Mouse (Mus musculus): ENCODE results near the gene Apoc2.

The Apoc2 gene

GRCm38 (mm10) chr7:19680702-19681101 is 3.0 kb upstream of the Apoc2 start:
- in situ Hi-C loops (cut with MboI, MseI): no loop called here

GRCm38 (mm10) chr7:19678901-19679300 is 1.2 kb upstream of the Apoc2 start:
- in situ Hi-C loops (cut with MboI, MseI): no loop called here

DNA sequence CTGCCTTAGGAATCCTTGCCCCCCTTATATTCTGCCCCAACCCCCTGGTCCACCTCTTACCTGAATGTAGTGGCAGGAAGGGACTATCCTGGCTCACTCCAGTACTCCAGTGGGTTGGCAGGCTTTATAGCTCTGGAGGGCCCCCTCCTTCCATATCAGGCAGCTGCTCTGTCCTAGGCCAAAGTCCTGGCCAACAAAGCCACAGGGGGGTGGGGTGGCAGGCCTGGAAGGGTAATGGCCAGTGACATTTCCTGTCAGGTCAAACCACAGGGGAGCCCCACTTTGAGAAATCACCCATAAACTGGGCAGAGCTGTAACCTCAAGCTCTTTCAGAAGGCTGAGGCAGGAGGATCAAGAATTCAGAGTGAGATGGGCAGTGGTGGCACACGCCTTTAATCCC is 1.1 kb downstream of the Apoc2 start:
- in situ Hi-C loops (cut with MboI, MseI): no loop called here

DNA sequence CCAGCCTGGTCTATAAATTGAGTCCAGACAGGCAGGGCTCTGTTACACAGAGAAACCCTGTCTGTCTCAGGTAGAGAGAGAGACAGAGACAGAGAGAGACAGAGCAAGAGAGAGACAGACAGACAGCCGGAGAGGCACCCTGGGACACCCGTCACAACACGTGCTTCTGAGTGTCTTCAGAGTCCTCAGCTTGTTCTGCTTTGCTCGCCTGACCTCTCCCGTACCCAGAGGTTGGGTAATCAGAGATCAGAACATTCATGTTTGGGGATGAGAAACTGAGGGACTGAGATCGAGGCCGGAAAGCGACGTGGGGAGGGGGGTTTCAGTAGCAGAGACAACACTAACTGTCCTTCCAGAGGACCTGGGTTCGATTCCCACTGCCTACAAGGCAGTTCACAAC is 1.9 kb downstream of the Apoc2 start:
- in situ Hi-C loops (cut with MboI, MseI): no loop called here

DNA sequence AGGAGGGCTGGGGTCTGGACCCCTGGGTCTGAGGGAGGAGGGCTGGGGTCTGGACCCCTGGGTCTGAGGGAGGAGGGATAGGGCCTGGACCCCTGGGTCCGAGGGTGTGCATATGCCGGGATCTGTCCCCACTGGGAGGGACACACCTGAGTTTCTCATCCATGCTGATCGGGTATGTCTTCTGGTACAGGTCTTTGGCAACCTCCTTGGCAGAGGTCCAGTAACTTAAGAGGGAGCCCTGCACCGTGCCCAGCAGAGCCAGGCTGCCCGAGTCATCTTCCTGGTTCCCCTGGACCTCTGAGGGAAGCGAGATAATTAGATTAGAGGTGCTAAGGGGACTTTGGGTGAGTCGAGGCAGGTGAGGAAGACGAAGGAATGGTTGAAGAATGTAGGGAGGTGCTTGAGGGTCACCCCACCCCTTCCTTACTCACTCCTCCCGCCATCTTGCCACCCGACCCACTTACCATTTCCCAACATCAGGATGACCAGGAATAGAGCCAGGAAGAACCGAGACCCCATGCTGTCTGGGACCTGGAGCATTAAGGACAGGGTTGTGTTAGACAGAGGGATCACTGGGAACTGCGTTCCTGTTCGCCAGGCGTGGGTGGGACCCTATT is 4.5 kb downstream of the Apoc2 start:
- in situ Hi-C loops (cut with MboI, MseI): no loop called here

DNA sequence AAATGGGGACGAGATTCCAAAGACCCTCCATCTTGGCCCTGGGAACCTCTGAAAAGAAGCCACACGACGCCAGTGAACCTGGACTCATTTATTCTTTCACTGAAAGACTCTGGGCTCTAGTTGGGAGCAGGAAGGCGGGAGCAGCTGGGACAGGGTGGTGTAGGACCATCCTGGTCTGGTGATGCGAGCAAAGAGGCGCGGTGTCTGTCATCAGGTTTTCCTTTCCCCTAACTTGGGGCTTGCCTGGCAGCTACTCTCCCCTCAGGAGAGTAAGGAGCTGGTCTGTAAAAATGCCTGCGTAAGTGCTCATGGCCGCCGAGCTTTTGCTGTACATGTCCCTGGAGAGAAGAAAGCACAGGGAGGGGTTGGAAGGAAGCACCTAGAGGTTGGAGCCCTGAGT is 6.2 kb downstream of the Apoc2 start:
- in situ Hi-C loops (cut with MboI, MseI): no loop called here

DNA sequence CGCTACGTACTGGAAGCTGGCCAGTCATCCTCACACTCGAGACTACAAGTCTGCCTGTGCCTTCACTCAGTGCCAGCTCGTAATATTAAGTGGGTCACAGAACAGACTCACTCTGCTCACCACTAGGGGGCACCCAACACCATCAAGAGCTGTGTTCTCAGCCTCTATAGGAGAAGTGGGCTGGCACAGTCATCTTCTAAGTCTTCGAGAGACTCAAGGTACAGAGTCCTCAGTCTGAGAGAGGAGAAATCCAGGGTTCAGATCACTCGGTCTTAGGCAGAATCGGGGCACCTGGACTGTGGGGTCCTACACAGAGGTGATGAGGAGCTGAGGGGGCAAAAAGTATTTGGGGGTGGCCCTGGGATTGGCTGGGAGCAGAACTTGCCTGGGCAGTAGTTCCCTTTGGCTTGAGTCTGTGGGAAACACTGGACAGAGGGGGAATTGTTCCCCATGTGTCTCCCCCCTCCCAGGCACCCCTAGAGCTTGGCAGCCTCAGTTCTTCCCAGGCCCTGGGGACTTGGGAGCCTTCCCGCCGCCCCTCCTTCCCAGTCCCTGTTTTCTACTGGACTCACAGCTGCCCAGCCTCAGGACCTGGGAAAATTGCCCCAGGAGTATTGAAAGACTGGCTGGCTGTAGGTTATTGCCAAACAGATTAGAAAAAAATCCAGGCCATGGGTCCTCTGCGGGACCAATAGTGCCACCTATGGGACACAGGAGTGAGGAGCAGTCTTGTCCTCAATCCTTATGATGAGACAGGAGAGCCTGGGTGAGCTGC is 8.6 kb downstream of the Apoc2 start:
- in situ Hi-C loops (cut with MboI, MseI): loop anchor here (5.0 kb wide), 1 partner anchor 43 kb away; no protein-coding TSS in a partner anchor

- in situ Hi-C loops (cut with MboI, MseI): loop anchor here (5.0 kb wide), 1 partner anchor 45 kb away; no protein-coding TSS in a partner anchor
Observed at GRCm38 (mm10) chr7:19667434-19667833, 10.3 kb downstream of the Apoc2 start.

DNA sequence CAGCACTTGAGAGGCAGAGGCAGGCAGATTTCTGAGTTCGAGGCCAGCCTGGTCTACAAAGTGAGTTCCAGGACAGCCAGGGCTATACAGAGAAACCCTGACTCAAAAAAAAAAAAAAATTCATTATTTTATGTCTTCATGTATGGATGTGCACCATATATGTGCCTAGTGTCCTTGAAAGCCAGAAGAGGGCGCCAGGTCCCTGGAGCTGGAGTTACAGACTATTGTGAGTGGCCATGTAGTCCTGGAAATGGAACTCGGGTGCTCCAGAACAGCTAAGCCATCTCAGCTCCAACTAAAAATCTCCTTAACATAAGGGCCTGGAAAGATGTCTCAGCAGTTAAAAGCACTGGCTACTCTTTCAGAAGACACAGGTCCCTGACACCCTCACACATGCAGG is 11.0 kb downstream of the Apoc2 start:
- in situ Hi-C loops (cut with MboI, MseI): loop anchor here (5.0 kb wide), 1 partner anchor 46 kb away; no protein-coding TSS in a partner anchor

GRCm38 (mm10) chr7:19664955-19665841 is 12.5 kb downstream of the Apoc2 start, which contains the start of gene Clptm1:
Gene Clptm1, minus strand, starts transcription at chr7:19665033.
- in situ Hi-C loops (cut with MboI, MseI): loop anchor here (5.0 kb wide), 1 partner anchor 47 kb away; no protein-coding TSS in a partner anchor

DNA sequence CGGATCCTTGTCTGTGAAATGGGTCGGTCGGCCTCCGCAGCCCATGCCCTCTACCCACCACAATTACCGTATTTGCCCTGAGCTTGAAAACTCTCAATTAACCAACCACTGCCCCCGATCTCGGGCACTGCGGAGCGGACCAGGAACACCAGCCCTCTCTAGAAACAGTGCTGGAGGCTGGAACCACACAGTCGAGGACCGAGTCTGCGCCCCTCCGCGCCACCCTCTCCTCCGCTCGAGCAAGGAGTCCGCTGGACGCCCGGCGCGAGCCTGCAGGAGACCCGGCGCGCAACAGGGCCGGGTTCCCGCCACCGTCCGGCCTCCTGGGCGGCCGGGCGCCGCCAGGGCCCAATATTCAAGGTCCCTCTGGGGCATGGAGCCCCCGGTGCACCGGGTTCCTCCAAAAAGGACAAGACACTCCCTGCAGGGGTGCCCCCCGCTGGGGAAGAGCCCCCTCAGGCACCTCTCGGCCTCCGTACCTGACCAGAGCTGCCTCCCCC is 13.2 kb downstream of the Apoc2 start:
- in situ Hi-C loops (cut with MboI, MseI): no loop called here

DNA sequence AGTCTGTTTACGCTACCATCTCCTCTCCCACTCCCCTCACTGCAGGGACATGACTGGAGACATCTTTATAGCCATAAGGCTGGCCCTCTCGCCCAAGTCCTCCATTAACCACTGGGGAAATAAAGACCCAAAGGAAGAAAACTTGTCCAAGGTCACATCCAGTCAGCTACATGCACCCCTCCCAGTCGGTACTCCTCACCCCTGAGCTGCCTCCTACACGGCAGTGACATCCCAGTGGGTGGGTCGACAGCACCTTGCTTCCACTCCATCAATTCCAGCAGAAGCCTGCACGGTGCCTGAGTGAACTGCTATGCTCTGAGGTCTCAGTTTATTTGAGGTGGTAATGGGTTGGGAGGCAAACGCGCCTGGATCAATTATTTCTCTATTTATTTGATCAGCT is 13.8 kb downstream of the Apoc2 start:
- in situ Hi-C loops (cut with MboI, MseI): no loop called here

- in situ Hi-C loops (cut with MboI, MseI): no loop called here
Observed at GRCm38 (mm10) chr7:19652614-19653013, 25.1 kb downstream of the Apoc2 start.

DNA sequence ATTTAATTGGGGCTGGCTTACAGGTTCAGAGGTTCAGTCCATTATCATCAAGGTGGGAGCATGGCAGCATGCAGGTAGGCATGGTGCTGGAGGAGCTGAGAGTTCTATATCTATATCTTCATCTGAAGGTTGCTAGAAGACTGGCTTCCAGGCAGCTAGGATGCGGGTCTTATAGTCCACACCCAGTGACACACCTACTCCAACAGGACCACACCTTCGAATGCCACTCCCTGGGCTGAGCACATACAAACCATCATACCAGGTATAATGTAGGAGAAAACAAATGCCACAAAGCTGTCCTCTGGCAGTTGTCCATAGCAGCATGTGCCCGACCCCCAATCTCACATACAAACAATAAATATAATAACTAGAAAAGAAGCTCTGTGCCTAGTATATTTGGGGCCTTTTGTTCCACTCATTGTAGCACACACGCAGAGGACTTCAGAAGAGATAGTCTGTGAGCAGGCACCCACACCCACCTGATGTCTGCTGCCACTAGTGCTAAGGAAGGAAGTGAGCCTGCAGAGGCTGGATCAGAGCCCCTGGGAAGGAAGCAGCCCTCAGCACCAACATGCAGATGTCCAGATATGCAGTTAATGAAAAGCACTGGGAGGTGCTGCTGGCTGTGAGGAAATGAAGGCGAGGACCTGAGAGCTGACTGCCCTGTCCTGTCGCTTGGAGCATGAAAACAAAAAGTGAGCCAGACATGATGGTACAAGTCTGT is 26.5 kb downstream of the Apoc2 start:
- in situ Hi-C loops (cut with MboI, MseI): no loop called here

DNA sequence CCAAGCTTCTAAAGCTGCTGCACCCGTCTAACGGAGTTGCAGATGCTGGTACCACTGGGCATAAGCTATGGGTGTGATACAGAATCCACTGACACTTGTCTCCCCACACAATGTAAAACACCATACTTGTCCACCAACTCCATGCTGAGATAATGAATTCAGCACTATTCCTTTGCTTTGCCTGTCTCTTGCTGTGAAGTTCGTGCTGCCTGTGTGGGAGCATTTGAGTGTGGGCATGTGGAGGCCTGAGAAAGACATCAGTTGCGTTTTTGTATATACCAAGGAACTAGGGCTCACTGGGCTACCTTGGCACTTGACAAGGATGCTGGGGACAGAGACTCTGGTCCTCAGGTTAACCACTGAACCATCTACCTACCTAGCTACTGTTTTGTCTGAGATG is 36.5 kb downstream of the Apoc2 start:
- in situ Hi-C loops (cut with MboI, MseI): no loop called here

DNA sequence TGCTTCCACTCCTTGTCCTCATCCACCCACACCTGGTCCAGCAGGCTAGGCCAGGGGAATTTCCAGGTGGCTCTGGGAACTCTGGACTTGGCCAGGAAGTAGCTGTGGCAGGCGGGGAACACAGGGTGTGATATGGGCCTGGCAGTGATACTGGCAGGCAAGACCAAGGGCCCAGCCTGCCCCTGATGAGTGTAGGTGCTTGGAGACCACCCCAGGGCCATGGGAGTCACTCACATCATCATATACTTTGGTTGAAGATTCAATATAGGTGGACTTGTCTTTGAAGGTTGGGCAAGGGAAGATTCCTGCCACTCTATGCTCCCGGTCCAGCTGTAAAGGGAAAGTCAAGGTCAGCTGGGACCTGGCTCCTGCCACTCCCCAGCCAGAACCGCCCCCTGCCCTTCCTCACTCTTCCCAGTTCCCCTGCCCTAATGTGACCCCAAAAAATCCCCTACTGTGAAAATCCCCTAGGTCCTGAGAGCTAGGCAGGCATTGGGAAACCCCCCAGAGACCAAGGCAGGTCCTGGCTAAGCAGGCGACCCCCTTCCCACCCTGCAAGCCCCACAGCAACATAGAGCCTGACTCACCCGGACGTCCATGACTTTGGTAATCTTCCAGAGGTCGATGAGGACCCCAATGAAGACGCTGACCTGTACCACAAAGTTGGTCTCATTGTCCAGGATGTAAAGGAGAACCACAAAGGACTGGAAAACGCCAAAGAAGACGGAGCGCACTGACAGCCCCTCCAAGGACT is 42.5 kb downstream of the Apoc2 start:
- in situ Hi-C loops (cut with MboI, MseI): no loop called here

GRCm38 (mm10) chr7:19634591-19634990 is 43.1 kb downstream of the Apoc2 start:
- in situ Hi-C loops (cut with MboI, MseI): no loop called here

- in situ Hi-C loops (cut with MboI, MseI): no loop called here
Observed at GRCm38 (mm10) chr7:19633855-19634254, 43.9 kb downstream of the Apoc2 start.

DNA sequence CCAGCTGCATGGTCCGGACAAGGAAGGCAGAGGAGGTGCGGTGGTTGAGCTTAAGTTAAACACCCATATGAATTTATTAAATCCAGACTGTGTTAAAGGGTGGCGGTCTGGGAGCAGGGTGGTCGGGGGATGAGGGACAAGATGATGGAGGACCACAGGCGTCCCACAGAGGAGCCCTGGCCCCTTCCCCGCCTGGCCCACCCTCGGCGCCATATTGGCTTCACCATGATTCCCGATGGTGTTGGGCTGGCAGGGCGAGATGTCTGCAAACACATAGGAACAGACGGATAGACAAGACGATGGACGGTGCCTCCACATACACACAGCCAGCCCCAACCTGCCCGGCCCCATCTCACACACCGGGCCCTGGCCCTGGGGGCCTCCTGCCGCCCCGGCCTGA is 44.5 kb downstream of the Apoc2 start:
- in situ Hi-C loops (cut with MboI, MseI): no loop called here

DNA sequence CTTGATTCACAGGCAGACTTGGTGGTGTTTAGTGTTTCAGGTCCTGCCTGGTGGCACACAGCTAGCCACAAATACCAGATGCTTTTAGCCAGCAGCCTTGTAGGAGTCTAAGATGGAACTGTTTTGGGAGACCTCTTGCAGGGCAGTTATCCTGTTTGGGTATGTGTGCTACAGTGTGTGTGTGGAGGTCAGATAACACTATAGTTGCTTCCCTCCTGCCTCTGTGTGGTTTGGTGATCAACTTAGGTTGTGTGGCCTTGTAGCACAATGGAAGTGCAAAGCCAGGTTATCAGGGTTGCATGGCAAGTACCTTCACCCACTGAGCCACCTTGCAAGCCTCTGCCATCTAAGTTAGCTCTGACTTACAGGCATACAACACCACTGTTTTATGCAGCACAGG is 45.0 kb downstream of the Apoc2 start:
- in situ Hi-C loops (cut with MboI, MseI): no loop called here

Data from T-helper 2 cell (primary cell).